16 mouse cellular contexts compared by ENCODE assay signal in the genomic region with DNA sequence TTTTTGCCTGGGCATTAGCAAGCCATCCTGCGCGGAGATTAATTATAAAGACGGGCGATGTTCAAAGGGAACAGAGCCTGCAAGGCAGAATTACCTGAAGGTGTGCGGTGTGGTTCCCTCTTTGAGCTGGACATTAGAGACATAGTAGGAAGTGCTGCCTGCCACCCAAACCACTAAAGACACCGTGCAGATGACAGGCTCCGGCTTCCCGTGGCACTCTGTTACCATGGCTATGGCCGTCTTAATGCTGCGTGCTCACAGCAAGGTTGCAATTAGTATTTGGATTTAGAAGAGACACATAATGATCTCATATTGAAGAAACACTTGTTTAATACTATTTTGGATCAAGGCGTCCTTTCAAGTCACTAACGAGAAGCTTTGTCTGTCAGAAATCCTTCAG.
A peak's percentile ranks its signal among the peaks of the same experiment; 100 is the strongest.
DNase-seq lines count a peak whose midpoint lies in the region; ATAC-seq and TF ChIP-seq lines count a peak whose summit lies in the region.
"Had no signal": no experiment of that assay in that cellular context is flagged by ENCODE, and none has a peak within 500 bp of the region (broad histone marks: within the 10 kb centered on the region; RNA-seq: fewer than 3 reads in every experiment).

No protein-coding gene starts in this region.

- peak overlapping the region; percentile 49 for H3K4me2 ChIP-seq in forebrain, embryonic 13.5 days
- H3K4me2 ChIP-seq: hindbrain, embryonic 13.5 days; limb, embryonic 15.5 days; midbrain, embryonic 12.5 days had no signal

- no peak overlapping the region for H3K9ac ChIP-seq in forebrain, embryonic 13.5 days
- H3K9ac ChIP-seq: hindbrain, embryonic 13.5 days; limb, embryonic 15.5 days; liver, postnatal 0 days; midbrain, embryonic 12.5 days had no signal

- no peak for TF ChIP-seq POLR2A in olfactory bulb, adult 2 months (IDR thresholded peaks at IDR 0.05; ENCODE audit: insufficient read depth, low read depth, low read length)

- ATAC-seq in forebrain, embryonic 13.5 days: 0 out of 2 replicates have a peak, but pooled peaks have one; percentile 51
- ATAC-seq: liver, postnatal 0 days; Patski had no signal

- peak; percentile 6 to 22 for DNase-seq in left cerebral cortex, postnatal 25 days (ENCODE audit: low spot score in 2 of 2)
- no peak for DNase-seq in left cerebral cortex, adult 8-10 months (ENCODE audit: low spot score in 2 of 2)
- DNase-seq in brain, adult 2 months (ENCODE audit: low read depth, low spot score): peak; percentile 24
- DNase-seq in lung, adult 18-20 months: no peak
- no peak for DNase-seq in T-cell, adult 2 months (ENCODE audit: low spot score)
- DNase-seq: cerebellum, adult 9-11 months; kidney, adult 18-20 months; kidney, postnatal 36 days; liver, postnatal 0 days; lung, postnatal 36 days had no signal

- H3K27ac ChIP-seq in forebrain, embryonic 13.5 days: no peak overlapping the region
- no peak overlapping the region for H3K27ac ChIP-seq in olfactory bulb, adult 2 months (ENCODE audit: insufficient read depth, low read depth, low read length)
- H3K27ac ChIP-seq: hindbrain, embryonic 13.5 days; limb, embryonic 15.5 days; midbrain, embryonic 12.5 days had no signal

- peaks cover 19% of the 10 kb centered on the region for H3K4me1 ChIP-seq in forebrain, embryonic 13.5 days
- peaks cover 12% of the 10 kb centered on the region for H3K4me1 ChIP-seq in olfactory bulb, adult 2 months (ENCODE audit: control insufficient read depth, insufficient read depth, low read length)
- H3K4me1 ChIP-seq: limb, embryonic 15.5 days; midbrain, embryonic 12.5 days had no signal

- intact Hi-C loops in left cerebral cortex, postnatal 25 days (cut with DNase I): no loop called here

- H3K9me3 ChIP-seq in forebrain, embryonic 13.5 days (replicated peaks): no peaks in the 10 kb centered on the region
- H3K9me3 ChIP-seq: hindbrain, embryonic 13.5 days; limb, embryonic 15.5 days; midbrain, embryonic 12.5 days had no signal

- 29% methylated on average over 12 of the region's 12 CpGs for WGBS in forebrain, embryonic 13.5 days
- whole genome bisulfite sequencing in olfactory bulb, adult 2 months: 18% methylated on average over 12 of the region's 12 CpGs

- TF ChIP-seq CTCF in olfactory bulb, adult 2 months (IDR thresholded peaks at IDR 0.05; ENCODE audit: insufficient read depth, low read depth, low read length): no peak

- no peak overlapping the region; the same call in 1 of the 2 replicates for H3K4me3 ChIP-seq in forebrain, embryonic 13.5 days
- peak overlapping the region; percentile 32 for H3K4me3 ChIP-seq in olfactory bulb, adult 2 months (ENCODE audit: insufficient read depth, low read depth, low read length)
- H3K4me3 ChIP-seq: hindbrain, embryonic 13.5 days; limb, embryonic 15.5 days; midbrain, embryonic 12.5 days had no signal

- H3K27me3 ChIP-seq in forebrain, embryonic 13.5 days: no peaks in the 10 kb centered on the region
- H3K27me3 ChIP-seq: hindbrain, embryonic 13.5 days; limb, embryonic 15.5 days; midbrain, embryonic 12.5 days had no signal

- no peaks in the 10 kb centered on the region for H3K36me3 ChIP-seq in forebrain, embryonic 13.5 days (ENCODE audit: poor library complexity, severe bottlenecking)
- H3K36me3 ChIP-seq: hindbrain, embryonic 13.5 days; limb, embryonic 15.5 days; midbrain, embryonic 12.5 days had no signal

Comparison
In these comparisons a context has a peak if more than half of its experiments do, and no peak if none do; other contexts are left out.
1. DNase-seq: peak in left cerebral cortex, postnatal 25 days (2 of 2) and brain, adult 2 months (single experiment); none in left cerebral cortex, adult 8-10 months (0 of 2), lung, adult 18-20 months (0 of 2) and T-cell, adult 2 months (single experiment).